Mouse (Mus musculus) midbrain, postnatal 0 days (tissue): ENCODE measurements at regions not wholly inside any gene's neighbourhood (a gene's known extent, or its start where the extent isn't known, plus 50 kb on each side); places are given as distances from the start of the nearest gene placed in this dataset.
"Not testable (repeated sequence)": the region's sequence is repeated elsewhere in the genome, so short reads cannot be mapped to it uniquely, and the experiment has no call there.

Experiments used
- ATAC-seq: fragments of 200-750 bp; cut with Nextera tagmentation; 2 replicates; pipeline ENCODE4 v1.8.0; 2017; ENCODE audit warnings: moderate number of reproducible peaks, mild to moderate bottlenecking, moderate TSS enrichment, moderate library complexity; ENCODE audit not compliant: low FRiP score
- DNase-seq: peaks from one replicate; pipeline ENCODE4 v3.0.0-alpha.2; 2015; ENCODE audit warnings: low spot score
- H3K27ac ChIP-seq: fragments of 300-500 bp; sonication (generic); 2 replicates; pipeline ENCODE4 v1.5.1; 2014; ENCODE audit warnings: low read depth, mild to moderate bottlenecking, low read length, mixed read lengths
- H3K27me3 ChIP-seq: fragments of 300-500 bp; sonication (generic); 2 replicates; pipeline ENCODE4 v1.6.1; 2014; ENCODE audit warnings: low read length, control low read depth, mixed read lengths; ENCODE audit not compliant: insufficient read depth
- H3K36me3 ChIP-seq: fragments of 300-500 bp; sonication (generic); 2 replicates; pipeline ENCODE4 v1.6.1; 2014; ENCODE audit warnings: low read length, control low read depth, mixed read lengths; ENCODE audit not compliant: insufficient read depth
- H3K4me1 ChIP-seq: fragments of 300-500 bp; sonication (generic); 2 replicates; pipeline ENCODE4 v1.6.1; 2014; ENCODE audit warnings: mild to moderate bottlenecking, control low read depth, antibody characterized with exemption, low read length, mixed read lengths; ENCODE audit not compliant: insufficient read depth
- H3K4me2 ChIP-seq: fragments of 300-500 bp; sonication (generic); 2 replicates; pipeline ENCODE4 v1.6.1; 2014; ENCODE audit warnings: low read depth, mild to moderate bottlenecking, low read length, mixed read lengths; ENCODE audit not compliant: poor library complexity, severe bottlenecking
- H3K4me3 ChIP-seq: fragments of 300-500 bp; sonication (generic); 2 replicates; pipeline ENCODE4 v1.5.1; 2014; ENCODE audit warnings: low read depth, mild to moderate bottlenecking, low read length, moderate library complexity
- H3K9ac ChIP-seq: fragments of 300-500 bp; sonication (generic); replicated peaks from 2 replicates; pipeline ENCODE4 v1.6.1; 2014; ENCODE audit warnings: mild to moderate bottlenecking, low read length, moderate library complexity, mixed read lengths; ENCODE audit not compliant: poor library complexity, severe bottlenecking
- H3K9me3 ChIP-seq: fragments of 300-500 bp; sonication (generic); 2 replicates; pipeline ENCODE4 v1.6.1; 2016; ENCODE audit warnings: low read length, control low read depth
- CTCF ChIP-seq: IDR thresholded peaks from 2 replicates; pipeline ENCODE4 v1.5.1; 2016; ENCODE audit warnings: antibody characterized with exemption, mild to moderate bottlenecking
- WGBS: fragments of 180-500 bp; shearing (Covaris S2); extraction: QIAGEN DNeasy Blood & Tissue Kit; methylation state at CpG from one replicate; pipeline ENCODE4 v1.1.7; 2014; 5-methylcytosine and 5-hydroxymethylcytosine counted together

GRCm38 (mm10) chr17:6489926-6490564, 60.1 kb downstream of the Dynlt1b start:
- H3K27ac ChIP-seq = peak overlapping the region; percentile 75
- peak; percentile 27; the same call in 1 of the 2 replicates for TF ChIP-seq CTCF
- ATAC-seq (peak; percentile 81), DNase-seq (peak; percentile 82)
- H3K36me3 ChIP-seq, H3K4me1 ChIP-seq, H3K9me3 ChIP-seq, H3K27me3 ChIP-seq: not testable (repeated sequence)
- WGBS = 2% methylated on average over 22 of the region's 52 CpGs
- H3K4me3 ChIP-seq = peak overlapping the region; percentile 42
- peak overlapping the region; percentile 51; the same call in 1 of the 2 replicates for H3K9ac ChIP-seq
- peak overlapping the region; percentile 46 for H3K4me2 ChIP-seq

- not testable (repeated sequence) for H3K4me2 ChIP-seq, H3K27ac ChIP-seq, ATAC-seq, DNase-seq, H3K9ac ChIP-seq, H3K36me3 ChIP-seq, H3K27me3 ChIP-seq, H3K4me1 ChIP-seq, H3K9me3 ChIP-seq, H3K4me3 ChIP-seq
- no CpG with 5 or more reads among the region's 15 CpGs for WGBS
These were observed 60.6 kb downstream of the Dynlt1b start for GRCm38 (mm10) chr17:6490565-6490935.

- peak; percentile 36; the same call in 1 of the 2 replicates for ATAC-seq
- not testable (repeated sequence) for H3K9me3 ChIP-seq, H3K4me1 ChIP-seq, H3K27me3 ChIP-seq, H3K9ac ChIP-seq, H3K27ac ChIP-seq, H3K36me3 ChIP-seq
- H3K4me2 ChIP-seq = peak overlapping the region; percentile 46
- peak; percentile 51 for DNase-seq
- 30% methylated on average over 19 of the region's 19 CpGs for WGBS
- peak overlapping the region; percentile 35 for H3K4me3 ChIP-seq
These were observed 62.6 kb downstream of the Dynlt1b start for GRCm38 (mm10) chr17:6492501-6492900.

DNA sequence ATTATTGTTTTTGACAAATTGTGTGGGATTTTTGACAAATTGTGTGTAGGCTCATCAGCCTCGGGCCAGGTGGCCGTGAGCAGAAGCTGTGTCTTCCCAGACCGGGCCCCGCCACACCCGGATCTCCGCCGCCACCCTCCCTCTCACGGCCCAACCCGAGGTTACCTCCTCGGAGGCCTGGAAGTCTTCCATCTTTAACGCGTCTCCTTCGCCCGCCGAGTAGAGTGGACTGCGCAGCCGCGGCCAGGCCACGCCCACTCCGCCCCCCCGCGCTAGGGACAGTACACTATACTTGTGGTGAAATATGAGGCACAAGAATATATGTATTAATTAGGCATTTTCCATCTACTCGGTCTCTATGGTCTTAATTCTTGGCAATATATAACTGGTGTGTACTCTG, 63.0 kb downstream of the Dynlt1b start:
- not testable (repeated sequence) for H3K4me1 ChIP-seq, H3K9me3 ChIP-seq, H3K27me3 ChIP-seq, H3K4me2 ChIP-seq, H3K9ac ChIP-seq, H3K27ac ChIP-seq, H3K36me3 ChIP-seq
- H3K4me3 ChIP-seq = peak overlapping the region; percentile 35
- ATAC-seq (peak; percentile 42; the same call in 1 of the 2 replicates), DNase-seq (peak; percentile 76)
- WGBS = 43% methylated on average over 21 of the region's 23 CpGs

GRCm38 (mm10) chr17:6496491-6496890, 66.6 kb downstream of the Dynlt1b start:
- not testable (repeated sequence) for DNase-seq, H3K27ac ChIP-seq, H3K27me3 ChIP-seq, ATAC-seq, H3K36me3 ChIP-seq, H3K4me3 ChIP-seq, H3K9me3 ChIP-seq, H3K4me1 ChIP-seq, H3K9ac ChIP-seq, H3K4me2 ChIP-seq
- WGBS = 91% methylated on average over 9 of the region's 9 CpGs

DNA sequence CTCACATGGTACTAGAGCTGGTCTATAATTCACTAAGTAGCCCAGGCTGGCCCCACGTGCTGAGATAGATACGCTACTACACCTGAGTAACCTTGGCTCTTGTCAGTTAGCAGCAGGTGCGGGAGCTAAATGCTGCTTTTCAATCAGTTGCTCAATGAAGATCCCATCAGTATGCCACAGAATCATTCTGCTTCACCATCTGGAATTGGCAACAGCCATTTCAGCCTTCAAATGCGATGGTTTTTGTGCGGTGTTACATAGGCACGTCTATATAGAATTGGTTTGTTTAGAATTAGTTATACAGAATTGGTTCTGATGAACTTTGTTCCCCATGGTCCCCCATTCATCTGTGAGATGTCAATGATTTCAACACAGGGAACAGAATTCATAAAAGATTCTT, 72.8 kb downstream of the Dynlt1b start:
- not testable (repeated sequence) for H3K27me3 ChIP-seq, H3K9me3 ChIP-seq, H3K36me3 ChIP-seq, H3K9ac ChIP-seq, ATAC-seq, H3K27ac ChIP-seq, H3K4me3 ChIP-seq, H3K4me2 ChIP-seq, DNase-seq, H3K4me1 ChIP-seq
- 92% methylated on average over 4 of the region's 6 CpGs for whole genome bisulfite sequencing

GRCm38 (mm10) chr17:6505896-6506295, 76.0 kb downstream of the Dynlt1b start:
- H3K9me3 ChIP-seq, H3K4me1 ChIP-seq, H3K4me3 ChIP-seq, DNase-seq, H3K36me3 ChIP-seq, H3K4me2 ChIP-seq, H3K27me3 ChIP-seq, H3K9ac ChIP-seq, H3K27ac ChIP-seq, ATAC-seq: not testable (repeated sequence)
- 85% methylated on average over 6 of the region's 6 CpGs for WGBS

DNA sequence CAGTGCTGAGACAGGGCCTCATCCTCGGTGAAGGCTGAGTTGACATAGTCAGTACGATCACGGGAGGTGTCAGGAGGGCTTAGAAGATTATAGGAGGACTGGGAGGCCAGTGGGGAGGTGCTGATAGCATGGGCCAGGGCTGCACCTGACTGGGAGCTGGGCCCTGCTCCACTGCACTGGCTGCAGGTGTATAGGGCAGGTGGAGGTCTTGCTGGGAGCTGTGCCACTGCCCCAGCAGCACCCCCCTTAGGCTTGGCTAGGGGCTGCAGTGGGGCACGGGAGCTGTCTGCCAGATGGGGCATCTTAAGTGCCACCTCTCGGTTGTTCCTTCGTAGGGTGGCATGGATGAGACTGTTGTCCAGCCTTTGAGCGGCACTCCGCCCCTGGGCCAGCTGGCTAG, 85.2 kb downstream of the Dynlt1b start:
- not testable (repeated sequence) for H3K36me3 ChIP-seq, H3K27me3 ChIP-seq, H3K9ac ChIP-seq, DNase-seq, H3K4me1 ChIP-seq, H3K27ac ChIP-seq, H3K4me2 ChIP-seq, H3K4me3 ChIP-seq, H3K9me3 ChIP-seq
- 87% methylated on average over 5 of the region's 8 CpGs for WGBS
- 0 out of 2 replicates have a peak, but pooled peaks have one; percentile 57 for ATAC-seq

DNA sequence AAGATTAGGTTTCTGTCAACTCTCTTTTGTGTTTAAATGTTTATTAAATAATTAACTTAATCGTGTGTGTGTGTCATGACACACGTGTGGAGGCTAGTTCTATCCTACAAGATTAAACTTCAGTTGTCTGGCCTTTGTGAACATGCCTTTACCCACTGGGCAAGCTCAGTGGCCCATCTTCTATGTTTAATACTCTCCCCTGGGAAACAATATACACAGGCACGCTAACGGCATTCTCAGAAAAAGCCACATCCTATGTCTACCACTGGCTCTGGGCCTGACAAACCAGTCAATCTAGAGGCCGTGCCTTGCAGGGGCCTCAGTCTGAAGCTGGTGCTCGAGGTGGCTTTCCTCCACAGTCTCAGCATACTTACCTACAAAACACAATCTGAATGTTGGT, 82.4 kb upstream of the Dynlt1c start:
- DNase-seq, H3K4me2 ChIP-seq, ATAC-seq, H3K27me3 ChIP-seq, H3K4me3 ChIP-seq, H3K4me1 ChIP-seq, H3K9me3 ChIP-seq, H3K36me3 ChIP-seq, H3K9ac ChIP-seq, H3K27ac ChIP-seq: not testable (repeated sequence)
- 80% methylated on average over 5 of the region's 6 CpGs for WGBS
